Mouse (Mus musculus) embryonic facial prominence, embryonic 12.5 days (tissue): ENCODE results near the gene Ccdc85b. TPM values are rescaled to one million over a fixed set of nuclear protein-coding genes. Genes with fewer than 3 reads are reported as not detected.
A peak's percentile ranks its signal among the peaks of the same experiment; 100 is the strongest.

Experiments used
- ATAC-seq: fragments of 200-750 bp; cut with Nextera tagmentation; 2 replicates; pipeline ENCODE4 v1.8.0; 2017; ENCODE audit not compliant: insufficient number of reproducible peaks, insufficient read depth, low FRiP score, low TSS enrichment
- H3K27ac ChIP-seq: fragments of 300-500 bp; sonication (generic); 2 replicates; pipeline ENCODE4 v1.5.1; 2016; ENCODE audit warnings: mild to moderate bottlenecking
- H3K27me3 ChIP-seq: fragments of 300-500 bp; sonication (generic); 2 replicates; pipeline ENCODE4 v1.6.1; 2016; ENCODE audit warnings: mild to moderate bottlenecking, moderate library complexity
- H3K36me3 ChIP-seq: fragments of 300-500 bp; sonication (generic); 2 replicates; pipeline ENCODE4 v1.6.1; 2016; ENCODE audit warnings: mild to moderate bottlenecking
- H3K4me1 ChIP-seq: fragments of 300-500 bp; sonication (generic); 2 replicates; pipeline ENCODE4 v1.6.1; 2016
- H3K4me2 ChIP-seq: fragments of 300-500 bp; sonication (generic); replicated peaks from 2 replicates; pipeline ENCODE4 v1.6.1; 2016; ENCODE audit warnings: mild to moderate bottlenecking, moderate library complexity
- H3K4me3 ChIP-seq: fragments of 300-500 bp; sonication (generic); 2 replicates; pipeline ENCODE4 v1.5.1; 2016; ENCODE audit warnings: mild to moderate bottlenecking
- H3K9ac ChIP-seq: fragments of 300-500 bp; sonication (generic); 2 replicates; pipeline ENCODE4 v1.6.1; 2016; ENCODE audit warnings: mild to moderate bottlenecking, moderate library complexity
- H3K9me3 ChIP-seq: fragments of 300-500 bp; sonication (generic); 2 replicates; pipeline ENCODE4 v1.6.1; 2016; ENCODE audit warnings: mild to moderate bottlenecking, moderate library complexity
- WGBS: fragments of 180-500 bp; shearing (Covaris S2); methylation state at CpG from one replicate; pipeline ENCODE4 v1.1.7; 2016; 5-methylcytosine and 5-hydroxymethylcytosine counted together
- polyA plus RNA-seq: library from polyadenylated mRNA; unstranded; fragments of >200 nt; fragmentation: Nextera tagmentation; extraction: Ambion mirVana; gene quantifications from 2 replicates; pipeline ENCODE4 v1.2.1, GENCODE M21; 2016

Ccdc85b gene
- polyA plus RNA-seq, 1 experiment from 2014 or later: 11.0 TPM

GRCm38 (mm10) chr19:5463212-5463611, 5.5 kb upstream of the Ccdc85b start:
- peaks cover 13% of the 10 kb centered on the region for H3K4me1 ChIP-seq
- no peak overlapping the region for H3K4me3 ChIP-seq
- no peaks in the 10 kb centered on the region for H3K27me3 ChIP-seq
- H3K4me2 ChIP-seq: no peak overlapping the region
- no peak overlapping the region for H3K27ac ChIP-seq
- no peak for ATAC-seq
- H3K9me3 ChIP-seq: no peaks in the 10 kb centered on the region
- H3K9ac ChIP-seq: no peak overlapping the region
- peaks cover 55% of the 10 kb centered on the region for H3K36me3 ChIP-seq
- WGBS: 88% methylated on average over 9 of the region's 9 CpGs

GRCm38 (mm10) chr19:5461411-5461810, 3.7 kb upstream of the Ccdc85b start:
- H3K27me3 ChIP-seq: no peaks in the 10 kb centered on the region
- no peak overlapping the region for H3K27ac ChIP-seq
- no peak for ATAC-seq
- 0 out of 2 replicates have a peak overlapping the region, but pooled peaks have one; percentile 75 for H3K9ac ChIP-seq
- H3K4me2 ChIP-seq: peak overlapping the region; percentile 90
- WGBS: 84% methylated on average over 6 of the region's 6 CpGs
- H3K4me3 ChIP-seq: peak overlapping the region; percentile 61
- H3K9me3 ChIP-seq: no peaks in the 10 kb centered on the region
- H3K4me1 ChIP-seq: peaks cover 16% of the 10 kb centered on the region
- peaks cover 40% of the 10 kb centered on the region for H3K36me3 ChIP-seq

- H3K27ac ChIP-seq: peak within 1 kb of the TSS; percentile 80
- H3K36me3 ChIP-seq: peaks cover 31% of the 10 kb centered on the region
- H3K9ac ChIP-seq: peak within 1 kb of the TSS; percentile 75
- WGBS: under 1% methylated on average over 32 of the region's 32 CpGs
- H3K4me3 ChIP-seq: peak within 1 kb of the TSS; percentile 61
- 0 out of 2 replicates have a peak, but pooled peaks have one; percentile 22 for ATAC-seq
- peaks cover 26% of the 10 kb centered on the region for H3K4me1 ChIP-seq
- H3K4me2 ChIP-seq: peak within 1 kb of the TSS; percentile 90
- H3K9me3 ChIP-seq: no peaks in the 10 kb centered on the region
- no peaks in the 10 kb centered on the region for H3K27me3 ChIP-seq
Measured at GRCm38 (mm10) chr19:5460465-5460911, 2.8 kb upstream of the Ccdc85b start, which contains the start of gene Fibp. Fibp (plus strand) TSS chr19:5460615.

GRCm38 (mm10) chr19:5459896-5460295, 2.2 kb upstream of the Ccdc85b start:
- peaks cover 27% of the 10 kb centered on the region for H3K36me3 ChIP-seq
- H3K9ac ChIP-seq: peak overlapping the region; percentile 75
- peak overlapping the region; percentile 61 for H3K4me3 ChIP-seq
- WGBS: 26% methylated on average over 3 of the region's 3 CpGs
- H3K27me3 ChIP-seq: no peaks in the 10 kb centered on the region
- H3K9me3 ChIP-seq: no peaks in the 10 kb centered on the region
- H3K4me1 ChIP-seq: peaks cover 31% of the 10 kb centered on the region
- peak overlapping the region; percentile 90 for H3K4me2 ChIP-seq
- peak overlapping the region; percentile 80 for H3K27ac ChIP-seq
- ATAC-seq: no peak

GRCm38 (mm10) chr19:5459019-5459418, 1.3 kb upstream of the Ccdc85b start:
- WGBS: 77% methylated on average over 7 of the region's 7 CpGs
- no peak overlapping the region for H3K9ac ChIP-seq
- no peak overlapping the region for H3K4me2 ChIP-seq
- H3K27ac ChIP-seq: no peak overlapping the region
- no peaks in the 10 kb centered on the region for H3K27me3 ChIP-seq
- no peaks in the 10 kb centered on the region for H3K9me3 ChIP-seq
- H3K4me3 ChIP-seq: no peak overlapping the region
- no peak for ATAC-seq
- peaks cover 29% of the 10 kb centered on the region for H3K36me3 ChIP-seq
- peaks cover 28% of the 10 kb centered on the region for H3K4me1 ChIP-seq

GRCm38 (mm10) chr19:5456922-5457745, 560 bp downstream of the Ccdc85b start:
- peak overlapping the region; percentile 79 for H3K4me3 ChIP-seq

GRCm38 (mm10) chr19:5456241-5456921, 1.3 kb downstream of the Ccdc85b start:
- ATAC-seq: no peak
- Histone ChIP-seq H3K4me2 (peak overlapping the region; percentile 99), H3K36me3 (peaks cover 10% of the 10 kb centered on the region; the same call in 1 of the 2 replicates), H3K4me1 (peaks cover 23% of the 10 kb centered on the region), H3K9me3 (no peaks in the 10 kb centered on the region), H3K9ac (peak overlapping the region; percentile 86), H3K4me3 (peak overlapping the region; percentile 79), H3K27me3 (no peaks in the 10 kb centered on the region), H3K27ac (peak overlapping the region; percentile 91)
- 6% methylated on average over 26 of the region's 26 CpGs for WGBS

More at GRCm38 (mm10) chr19:5456922-5457745, 560 bp downstream of the Ccdc85b start:
- peak overlapping the region; percentile 91 for H3K27ac ChIP-seq
- H3K27me3 ChIP-seq: no peaks in the 10 kb centered on the region
- H3K36me3 ChIP-seq: peaks cover 12% of the 10 kb centered on the region
- no peaks in the 10 kb centered on the region for H3K9me3 ChIP-seq
- peak; percentile 84 for ATAC-seq
- peaks cover 27% of the 10 kb centered on the region for H3K4me1 ChIP-seq
- peak overlapping the region; percentile 86 for H3K9ac ChIP-seq
- H3K4me2 ChIP-seq: peak overlapping the region; percentile 99
- WGBS: under 1% methylated on average over 70 of the region's 70 CpGs

- no peak for ATAC-seq
- WGBS: 61% methylated on average over 8 of the region's 8 CpGs
Measured at GRCm38 (mm10) chr19:5455568-5455967, 2.1 kb downstream of the Ccdc85b start.

GRCm38 (mm10) chr19:5455037-5455436, 2.7 kb downstream of the Ccdc85b start:
- Histone ChIP-seq H3K4me2 (peak overlapping the region; percentile 99), H3K4me3 (0 out of 2 replicates have a peak overlapping the region, but pooled peaks have one; percentile 79), H3K9ac (peak overlapping the region; percentile 31; the same call in 1 of the 2 replicates), H3K36me3 (peaks cover 10% of the 10 kb centered on the region; the same call in 1 of the 2 replicates), H3K4me1 (peaks cover 17% of the 10 kb centered on the region), H3K9me3 (no peaks in the 10 kb centered on the region), H3K27ac (no peak overlapping the region), H3K27me3 (peaks cover 5% of the 10 kb centered on the region)
- ATAC-seq: no peak
- 87% methylated on average over 12 of the region's 12 CpGs for WGBS

More at GRCm38 (mm10) chr19:5455568-5455967, 2.1 kb downstream of the Ccdc85b start:
- Histone ChIP-seq H3K4me1 (peaks cover 17% of the 10 kb centered on the region), H3K27ac (no peak overlapping the region), H3K9ac (peak overlapping the region; percentile 86; the same call in 1 of the 2 replicates), H3K4me2 (peak overlapping the region; percentile 99), H3K4me3 (0 out of 2 replicates have a peak overlapping the region, but pooled peaks have one; percentile 79), H3K27me3 (peaks cover under 1% of the 10 kb centered on the region; the same call in 1 of the 2 replicates), H3K9me3 (no peaks in the 10 kb centered on the region), H3K36me3 (peaks cover 10% of the 10 kb centered on the region; the same call in 1 of the 2 replicates)

- no peak for ATAC-seq
- no peak overlapping the region for H3K27ac ChIP-seq
- H3K4me2 ChIP-seq: no peak overlapping the region
- H3K36me3 ChIP-seq: peaks cover 10% of the 10 kb centered on the region; the same call in 1 of the 2 replicates
- H3K27me3 ChIP-seq: peaks cover 38% of the 10 kb centered on the region
- no peaks in the 10 kb centered on the region for H3K9me3 ChIP-seq
- WGBS: 84% methylated on average over 6 of the region's 6 CpGs
- H3K4me3 ChIP-seq: no peak overlapping the region
- H3K9ac ChIP-seq: no peak overlapping the region
- H3K4me1 ChIP-seq: peaks cover 36% of the 10 kb centered on the region
Measured at GRCm38 (mm10) chr19:5451766-5452165, 5.9 kb downstream of the Ccdc85b start.

GRCm38 (mm10) chr19:5449673-5450072, 8.0 kb downstream of the Ccdc85b start:
- WGBS: 86% methylated on average over 3 of the region's 3 CpGs
- Histone ChIP-seq H3K9me3 (no peaks in the 10 kb centered on the region), H3K27me3 (peaks cover 50% of the 10 kb centered on the region), H3K4me1 (peaks cover 23% of the 10 kb centered on the region; the same call in 1 of the 2 replicates), H3K4me3 (no peak overlapping the region), H3K36me3 (peaks cover 5% of the 10 kb centered on the region; the same call in 1 of the 2 replicates), H3K9ac (no peak overlapping the region), H3K27ac (no peak overlapping the region), H3K4me2 (no peak overlapping the region)
- no peak for ATAC-seq
